Mouse (Mus musculus) mouse embryonic stem cell (cell line): ENCODE data around the gene Olfr1110.
"Not testable (repeated sequence)": the region's sequence is repeated elsewhere in the genome, so short reads cannot be mapped to it uniquely, and the experiment has no call there.

Experiments used
- in situ Hi-C, 2 experiments: fragments of 300-500 bp; cut with MboI; formaldehyde crosslinking; loops; 1 replicate in 1 of 2; 3 replicates in 1 of 2; pipeline ENCODE4 v1.14.3; 2019 to 2020; ENCODE audit warnings: low sequenced_read_pairs in 2 of 2, low pct_unique_long_range_greater_than_20kb in 1 of 2, mixed read lengths in 1 of 2; ENCODE audit not compliant: unreplicated experiment in 1 of 2

The Olfr1110 gene

DNA sequence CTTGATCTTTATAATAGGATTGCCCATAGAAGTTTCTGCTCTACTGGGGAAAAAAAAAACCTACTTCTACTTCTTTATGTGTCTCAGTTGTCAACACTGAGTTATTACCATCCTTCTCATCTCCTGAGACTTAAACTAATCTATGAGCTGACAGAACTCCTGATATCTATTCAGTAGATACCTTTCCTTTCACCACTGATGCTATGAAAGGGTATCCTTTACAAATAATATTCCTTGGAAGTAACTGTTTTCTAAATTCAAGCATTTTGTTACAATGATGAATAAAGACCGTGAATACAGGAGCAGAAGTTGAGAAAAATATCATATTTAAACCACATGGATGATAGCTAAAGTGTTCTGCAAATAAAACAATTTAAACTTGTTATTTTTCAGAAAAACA lies at the start of gene Olfr1110:
Gene Olfr1110 (minus strand): TSS at position 101 of the 400 bp plus-strand sequence.
- in situ Hi-C loops, result no loop called here

- in situ Hi-C loops, result no loop called here
These were observed 47.4 kb upstream of the Olfr1110 start, which contains the start of gene Olfr1112 for GRCm38 (mm10) chr2:87187498-87187897. TSS of gene Olfr1112 (plus strand) at chr2:87187798.

DNA sequence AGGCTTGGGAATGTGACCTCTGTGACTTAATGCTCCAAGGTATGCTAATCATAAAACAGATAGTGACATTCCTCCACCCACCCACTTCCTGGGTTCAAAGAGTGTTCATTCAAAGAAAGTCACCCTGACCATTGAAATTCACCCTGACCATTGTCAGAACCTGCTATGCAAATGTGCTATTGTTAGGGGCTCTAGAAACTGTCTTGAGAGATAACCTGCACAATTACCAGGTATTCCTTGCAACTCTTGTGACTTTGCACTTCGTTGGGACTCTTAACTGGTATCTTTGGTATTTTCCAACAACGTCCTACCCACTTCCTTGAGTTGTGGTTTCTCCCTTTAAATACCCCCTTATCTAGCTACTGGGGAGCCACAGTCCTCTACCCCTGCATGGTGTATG lies 27.6 kb upstream of the Olfr1110 start:
- in situ Hi-C loops, result not testable (repeated sequence)

- in situ Hi-C loops, result no loop called here
These were observed 12.4 kb upstream of the Olfr1110 start, which contains the start of gene Olfr1111 for GRCm38 (mm10) chr2:87152524-87152923. TSS of gene Olfr1111 (minus strand) at chr2:87152624.

DNA sequence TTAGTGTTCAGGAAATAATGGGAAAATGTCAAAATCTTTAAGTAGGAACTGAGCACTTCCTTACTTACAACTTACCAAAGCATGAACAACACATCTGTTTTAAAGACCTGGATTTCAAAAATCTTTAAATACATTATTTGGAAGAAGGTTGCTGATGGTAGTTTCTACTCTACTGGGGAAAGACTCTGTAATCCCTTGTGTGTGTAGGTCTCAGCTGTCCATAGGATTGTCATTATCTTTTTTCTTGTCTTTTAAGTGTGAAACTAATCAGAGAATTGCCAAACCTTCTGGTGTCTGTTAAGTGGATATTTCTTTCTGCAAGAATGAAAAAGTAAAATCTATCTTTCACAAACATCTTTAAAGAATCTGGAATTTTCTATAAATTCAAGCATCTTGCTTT lies 25.6 kb downstream of the Olfr1110 start, which contains the start of gene Olfr259:
Gene Olfr259 (minus strand): TSS at position 101 of the 400 bp plus-strand sequence.
- in situ Hi-C loops, result no loop called here

GRCm38 (mm10) chr2:87095908-87096307 lies 44.2 kb downstream of the Olfr1110 start, which contains the start of gene Olfr1109:
TSS of gene Olfr1109 (minus strand) at chr2:87096008.
- in situ Hi-C loops, result no loop called here
